Mouse (Mus musculus): ENCODE data around the gene Bcas3.

Gene Bcas3

GRCm38 (mm10) chr11:85626846-85627245, 273.9 kb downstream of the Bcas3 start:
- no peak for DNase-seq

DNA sequence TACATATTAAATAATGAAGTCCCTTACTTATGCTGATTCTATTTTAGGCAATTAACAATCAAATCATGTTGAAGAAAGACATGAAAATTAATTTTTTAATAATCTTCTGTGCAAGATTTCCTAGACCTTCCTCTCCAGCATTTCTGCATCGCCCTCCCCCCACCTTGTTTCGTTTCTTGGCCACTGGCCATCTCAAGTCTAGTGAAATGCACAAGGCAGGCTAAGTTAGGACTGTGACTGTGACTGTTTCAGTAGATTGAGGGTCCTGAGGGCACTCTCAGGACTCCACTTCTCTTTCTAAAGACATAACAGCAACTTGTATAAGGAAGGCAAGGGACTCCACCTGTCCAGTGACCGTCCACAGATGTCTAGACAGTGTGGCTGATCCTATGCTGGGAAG, 274.4 kb downstream of the Bcas3 start:
- no peak for DNase-seq

DNA sequence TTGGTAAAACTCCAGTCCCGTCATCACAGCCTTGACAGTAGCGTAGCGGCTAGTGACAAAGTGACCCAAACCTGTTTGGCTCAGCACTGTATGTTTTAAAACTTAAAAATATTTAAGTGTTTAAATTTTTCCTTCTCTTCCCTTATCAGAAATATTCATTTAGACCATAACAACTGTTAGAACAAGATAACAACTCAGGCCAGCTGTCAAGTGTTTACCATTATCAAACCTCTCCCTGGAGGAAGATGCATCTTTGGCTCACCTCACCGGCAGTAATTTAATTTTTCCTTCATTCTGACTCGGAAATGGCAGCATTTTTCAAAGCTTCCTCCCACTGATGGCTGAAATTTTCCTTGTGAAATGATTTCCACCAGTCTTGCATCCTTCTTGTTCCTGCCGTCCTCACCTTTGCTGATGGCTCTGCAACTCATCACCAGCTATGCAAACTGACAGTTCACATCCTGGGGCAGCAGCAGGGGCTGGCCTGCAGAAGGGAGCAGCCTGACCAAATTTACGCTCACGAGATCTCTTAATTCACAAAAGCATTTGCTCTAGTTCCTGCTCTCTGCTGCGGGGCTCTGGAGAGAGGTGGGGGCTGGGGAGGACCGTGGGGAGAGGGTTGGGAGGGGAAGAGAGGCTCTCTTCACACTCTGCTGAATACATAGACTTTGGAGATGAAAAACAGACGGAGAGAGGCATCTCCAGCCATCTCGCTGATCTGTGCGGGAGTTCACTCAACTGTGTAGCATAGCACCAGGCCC, 275.5 kb downstream of the Bcas3 start:
- no peak for DNase-seq

DNA sequence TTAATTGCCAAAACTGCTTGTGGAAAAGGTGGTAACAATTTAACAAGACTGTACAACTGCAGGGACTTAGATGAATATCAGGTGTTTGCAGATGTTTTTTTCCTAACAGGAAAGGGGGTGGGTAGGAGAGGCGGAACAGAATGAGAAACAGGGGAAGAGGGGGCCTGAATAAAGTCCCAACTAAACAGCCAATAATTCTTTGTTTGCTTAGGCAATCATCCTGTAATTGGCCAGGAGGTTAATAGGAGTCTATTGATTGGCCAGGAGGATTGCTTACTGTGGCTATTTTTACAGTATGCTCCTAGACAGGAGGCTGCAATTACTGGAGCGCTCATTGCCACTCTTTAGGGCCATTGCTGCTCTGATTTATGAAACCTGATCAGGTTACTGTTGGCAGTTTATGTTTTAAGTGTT, 279.6 kb downstream of the Bcas3 start:
- no peak for DNase-seq

- no peak for DNase-seq
Measured at GRCm38 (mm10) chr11:85638696-85639495, 285.9 kb downstream of the Bcas3 start.

- DNase-seq: no peak
Measured at GRCm38 (mm10) chr11:85640659-85641058, 287.7 kb downstream of the Bcas3 start.

GRCm38 (mm10) chr11:85641486-85641885, 288.5 kb downstream of the Bcas3 start:
- DNase-seq: no peak

DNA sequence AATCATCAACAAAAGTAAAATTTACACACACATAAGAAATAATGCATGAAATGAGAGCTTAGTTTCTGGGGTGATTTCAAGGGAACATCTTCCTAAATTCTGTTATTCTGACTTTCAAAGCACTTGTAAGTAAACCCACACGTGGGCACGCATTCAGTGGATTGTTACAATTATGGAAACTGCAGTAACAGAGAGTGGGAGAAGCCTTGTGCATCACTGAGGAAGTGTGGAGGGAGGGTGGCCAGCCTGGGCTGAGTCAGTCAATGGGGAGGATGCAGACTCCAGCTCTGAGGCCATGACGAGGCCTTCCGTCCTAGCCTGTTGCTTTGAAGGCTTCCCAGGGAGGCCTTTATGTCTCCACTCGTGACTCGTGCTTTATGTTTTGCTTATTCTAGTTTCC, 289.6 kb downstream of the Bcas3 start:
- DNase-seq: no peak

DNA sequence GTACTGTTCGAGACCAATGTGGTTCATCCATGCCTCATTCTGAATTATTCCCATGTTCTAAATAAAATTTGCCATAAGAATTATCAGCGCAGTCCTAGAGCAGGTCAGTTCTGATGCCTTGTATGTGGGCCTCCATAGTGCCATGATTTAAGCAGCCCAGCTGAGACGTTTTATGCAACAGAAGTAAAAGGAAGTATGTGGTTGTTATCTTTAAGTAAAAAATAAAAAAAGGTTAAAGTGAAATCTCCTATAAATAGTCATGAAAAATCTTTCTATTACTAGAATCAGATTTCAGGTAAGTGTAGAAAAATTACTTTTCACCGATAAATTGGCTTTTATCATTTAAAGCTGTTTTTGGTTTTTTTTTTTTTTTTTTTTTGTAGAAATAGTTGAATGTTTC, 290.1 kb downstream of the Bcas3 start:
- no peak for DNase-seq

DNA sequence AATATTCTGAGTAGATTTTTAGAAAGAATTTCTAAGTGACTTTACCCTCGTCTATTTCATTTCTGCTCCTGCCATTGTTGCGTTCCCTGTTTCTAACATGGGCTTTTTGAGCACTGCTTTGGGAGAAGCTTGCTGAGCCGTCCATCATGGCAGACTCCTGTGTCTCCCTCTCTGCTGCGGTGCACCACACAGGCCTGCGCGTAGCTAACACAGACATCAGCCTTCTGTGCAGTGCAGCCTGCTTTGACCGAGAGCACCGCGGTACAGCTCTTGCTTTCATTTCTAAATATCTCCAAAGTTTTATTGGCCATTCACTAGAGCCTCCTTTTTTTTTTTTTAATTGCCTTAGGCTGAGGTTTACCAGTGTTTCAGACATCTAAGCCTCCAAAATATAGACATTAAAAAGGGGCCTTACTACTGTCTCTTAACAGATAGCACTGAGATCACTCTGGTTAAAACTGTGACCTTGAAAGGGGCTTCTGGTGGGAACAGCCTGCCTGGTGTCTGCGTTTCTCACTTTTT, 290.6 kb downstream of the Bcas3 start:
- no peak for DNase-seq

- no peak for DNase-seq
Measured at GRCm38 (mm10) chr11:85644027-85644747, 291.2 kb downstream of the Bcas3 start.

GRCm38 (mm10) chr11:85644748-85645060, 291.7 kb downstream of the Bcas3 start:
- no peak for DNase-seq

DNA sequence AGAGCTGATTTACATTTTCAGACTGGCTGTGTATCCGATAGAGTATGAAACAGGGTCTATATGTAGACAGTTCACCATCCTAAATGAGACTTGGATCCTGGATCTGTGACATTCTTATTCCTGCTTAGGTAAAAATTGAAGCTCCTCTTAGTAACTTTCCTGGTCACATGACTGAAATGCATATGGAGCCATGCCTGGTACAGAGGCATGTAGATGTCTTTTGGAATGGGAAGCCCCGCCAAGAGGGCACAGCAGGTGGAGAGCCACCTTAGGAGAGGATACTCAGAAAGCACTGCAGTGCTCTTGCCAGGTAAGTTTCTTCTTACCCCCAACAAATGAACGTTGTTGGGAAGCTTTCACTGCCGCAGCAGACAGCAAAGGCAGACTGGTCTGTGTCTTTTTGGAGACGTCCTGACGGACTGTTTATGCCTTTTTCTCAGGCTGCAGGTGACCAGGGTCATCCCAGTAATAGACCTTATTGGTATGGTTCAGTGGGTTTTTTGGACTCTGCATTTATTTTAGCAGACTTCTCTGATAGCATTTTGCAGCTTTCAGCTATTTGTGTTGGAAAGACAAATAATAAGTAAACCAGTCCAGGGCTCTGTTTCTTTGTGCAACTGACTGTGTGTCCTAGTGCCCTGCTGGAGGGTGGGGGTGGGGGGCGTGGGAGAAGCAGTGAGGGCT, 292.3 kb downstream of the Bcas3 start:
- no peak for DNase-seq

DNA sequence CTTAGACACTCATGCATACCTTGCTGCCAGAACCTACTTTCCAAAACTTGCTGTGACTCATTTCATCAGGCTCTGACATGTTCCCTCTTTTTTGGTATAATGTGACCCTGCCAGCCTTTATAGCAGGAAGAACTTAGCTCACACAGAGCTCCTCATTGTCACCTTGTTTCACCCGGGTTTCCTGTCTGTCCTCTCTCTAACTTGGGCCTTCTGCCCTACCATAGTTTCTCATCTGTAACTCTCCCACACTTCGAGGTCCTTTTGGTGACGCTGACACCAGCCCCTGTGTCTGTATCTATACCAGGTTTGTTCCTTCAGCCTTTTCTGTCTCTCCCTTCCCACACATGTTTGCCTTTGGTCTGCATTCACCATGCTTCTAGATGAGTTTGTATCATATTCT, 295.9 kb downstream of the Bcas3 start:
- no peak for DNase-seq

- no peak for DNase-seq
Measured at GRCm38 (mm10) chr11:85649373-85649772, 296.4 kb downstream of the Bcas3 start.

- DNase-seq: no peak
Measured at GRCm38 (mm10) chr11:85657471-85657870, 304.5 kb downstream of the Bcas3 start.

- DNase-seq: no peak
Measured at GRCm38 (mm10) chr11:85660304-85660703, 307.3 kb downstream of the Bcas3 start.

GRCm38 (mm10) chr11:85667176-85667575, 314.2 kb downstream of the Bcas3 start:
- DNase-seq: no peak

DNA sequence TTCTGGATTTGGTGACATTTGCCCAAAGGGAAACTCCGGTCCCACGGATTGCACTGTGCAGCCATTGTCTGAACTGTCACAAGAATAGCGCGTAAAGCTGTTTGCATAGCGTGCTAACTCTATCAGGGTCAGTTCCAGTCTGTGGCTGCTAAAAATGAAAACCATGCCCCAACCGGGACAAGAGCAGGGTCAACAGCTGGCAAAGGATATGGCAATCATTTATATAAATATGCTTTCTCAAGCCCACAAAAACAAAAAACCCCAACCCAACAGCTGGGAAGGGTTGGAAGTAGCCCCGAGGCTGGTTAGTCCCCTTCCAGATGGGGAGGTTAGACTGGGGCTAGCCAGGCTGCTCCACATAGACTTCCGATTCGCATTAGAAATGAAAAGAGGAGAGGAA, 314.8 kb downstream of the Bcas3 start:
- no peak for DNase-seq

GRCm38 (mm10) chr11:85672881-85673475, 320.0 kb downstream of the Bcas3 start:
- DNase-seq: no peak

DNA sequence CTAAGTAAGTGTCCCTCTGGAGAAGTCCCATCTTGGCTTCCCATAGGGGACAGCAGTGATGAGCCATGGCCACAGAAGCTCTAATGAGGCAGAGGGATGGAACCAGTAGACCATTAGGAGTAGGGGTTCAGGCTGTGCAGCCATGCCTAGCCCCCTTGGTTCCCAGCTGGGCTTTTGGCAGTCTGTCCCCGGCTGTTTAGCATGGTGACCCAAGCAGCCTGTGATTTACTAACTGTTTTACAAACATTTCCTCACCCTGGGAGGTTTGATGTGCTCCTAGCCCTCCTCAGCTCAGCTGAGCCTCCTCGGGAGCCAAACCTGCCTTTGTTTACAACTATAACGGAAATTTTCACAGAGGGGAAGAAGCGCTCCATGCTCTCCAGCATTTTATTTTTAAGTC, 322.3 kb downstream of the Bcas3 start:
- DNase-seq: no peak

- no peak for DNase-seq
Measured at GRCm38 (mm10) chr11:85676357-85677004, 323.5 kb downstream of the Bcas3 start.
